Mouse (Mus musculus): ENCODE measurements around the gene Lmntd2.

- TF ChIP-seq POLR2AphosphoS5 (IDR thresholded peaks at IDR 0.05; ENCODE audit: insufficient replicate concordance, low read depth, low read length) (no peak), CTCF (IDR thresholded peaks at IDR 0.05; ENCODE audit: low read depth, low read length) (no peak)
These were observed 3.2 kb downstream of the Lmntd2 start for GRCm38 (mm10) chr7:141210606-141211131.

Data from G1E (cell line).